Mouse (Mus musculus) right cerebral cortex, postnatal 14 days (tissue): Measurements from ENCODE around the gene Rnf130.

Source experiments
- DNase-seq: peaks from one replicate; pipeline ENCODE4 v3.0.0; 2022

The Rnf130 gene

DNA sequence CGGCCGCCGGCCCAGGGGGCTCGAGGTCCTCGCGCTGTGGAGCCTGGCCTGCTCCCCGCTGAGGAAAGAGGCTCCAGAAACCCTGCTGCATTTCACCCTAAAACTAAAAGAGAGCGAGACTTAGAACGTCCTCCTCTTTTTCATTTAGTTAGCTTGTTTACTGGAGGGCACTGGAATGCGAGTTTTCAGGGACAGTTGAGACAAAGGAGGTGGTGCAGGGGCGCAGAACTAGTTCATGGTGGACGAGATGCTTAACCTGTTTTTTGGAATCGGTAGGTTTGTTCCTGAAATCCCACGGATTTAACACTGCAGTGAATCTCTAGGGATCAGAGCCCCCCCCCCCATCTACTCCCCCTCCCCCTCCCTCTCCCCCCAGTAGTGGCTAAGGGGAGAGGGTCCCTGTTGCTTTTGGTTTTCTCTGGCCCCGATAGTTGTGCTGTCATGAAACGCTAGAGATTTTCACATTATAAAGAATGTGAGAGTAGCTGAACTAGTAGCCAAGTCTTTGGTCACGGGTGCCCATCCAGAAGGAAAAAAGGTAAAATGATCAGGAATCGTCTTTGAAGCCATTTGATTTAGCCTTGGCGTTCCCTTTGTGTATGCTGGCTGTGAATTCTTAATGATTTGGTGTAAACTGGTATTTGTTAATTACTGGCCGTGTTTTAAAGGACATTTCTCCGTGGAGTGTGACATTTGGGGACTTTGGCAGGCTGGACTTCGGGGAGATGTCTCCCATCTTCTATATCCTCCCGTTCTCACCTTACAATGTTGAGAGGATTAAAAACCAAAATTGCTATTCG lies 775 bp downstream of the Rnf130 start:
- no peak for DNase-seq

DNA sequence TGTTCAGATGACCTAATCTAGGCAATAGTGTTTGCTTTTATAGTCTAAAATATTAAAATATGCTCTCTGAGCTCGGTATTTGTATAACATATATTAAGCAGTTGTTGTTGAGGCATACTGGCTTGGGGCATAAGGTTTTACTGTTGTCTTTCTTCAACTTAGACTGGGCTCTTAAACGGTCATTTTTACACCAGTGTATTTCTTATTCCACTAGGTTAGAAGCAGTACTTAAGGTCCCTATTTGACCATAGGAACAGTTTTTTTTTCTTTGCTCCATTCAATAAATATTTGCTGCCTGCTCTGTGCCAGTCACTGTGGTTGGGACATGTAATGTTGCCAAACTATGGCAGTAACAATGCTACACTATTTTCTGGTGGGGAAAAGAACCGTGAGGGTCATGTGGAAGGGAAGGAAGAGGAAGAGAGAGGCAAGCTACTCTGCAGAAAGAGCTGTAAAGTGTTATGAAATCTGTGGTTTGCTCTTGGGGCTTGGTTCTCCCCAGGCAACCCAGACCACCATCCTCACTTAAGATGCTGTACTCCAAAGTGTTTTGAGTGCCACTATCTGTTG lies 1.5 kb downstream of the Rnf130 start:
- DNase-seq: no peak

DNA sequence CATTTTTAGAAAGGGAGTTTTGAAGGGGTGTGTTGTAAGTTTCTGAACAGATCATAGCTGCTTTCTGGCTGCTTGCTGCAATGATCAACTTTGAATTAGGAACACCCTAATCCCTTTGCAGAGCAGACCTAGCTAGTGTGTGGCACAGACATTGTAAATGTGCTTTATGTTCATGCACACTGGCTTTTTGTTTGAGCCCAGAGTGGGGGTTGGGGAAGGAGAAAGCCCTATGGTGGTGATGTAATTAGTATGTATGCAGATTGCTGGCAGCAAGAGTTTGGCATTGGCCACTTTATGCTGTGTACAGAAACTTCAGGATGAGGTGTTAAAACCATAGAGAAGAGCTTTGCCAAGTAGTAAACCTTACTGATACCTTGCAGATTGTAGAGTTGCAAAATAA lies 3.3 kb downstream of the Rnf130 start:
- no peak for DNase-seq

DNA sequence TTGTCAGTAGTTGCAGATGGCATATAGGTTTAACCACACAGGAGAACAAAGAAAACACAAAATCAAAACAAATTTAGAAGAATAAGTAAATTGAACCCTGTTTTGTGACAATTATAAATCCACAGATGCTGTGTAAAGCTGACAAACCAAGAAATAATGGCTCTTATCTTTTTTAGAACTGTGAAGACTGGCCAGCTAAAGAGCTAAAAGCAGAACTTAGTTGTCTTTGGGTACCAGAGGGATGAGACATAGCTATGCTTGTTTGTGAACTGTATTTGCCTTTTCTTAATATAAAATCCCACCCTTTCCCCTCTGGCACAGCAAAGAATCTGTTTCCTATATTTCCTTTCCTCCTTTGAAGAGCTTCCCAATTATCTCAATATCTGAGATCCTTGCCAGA lies 9.0 kb downstream of the Rnf130 start:
- DNase-seq: no peak

DNA sequence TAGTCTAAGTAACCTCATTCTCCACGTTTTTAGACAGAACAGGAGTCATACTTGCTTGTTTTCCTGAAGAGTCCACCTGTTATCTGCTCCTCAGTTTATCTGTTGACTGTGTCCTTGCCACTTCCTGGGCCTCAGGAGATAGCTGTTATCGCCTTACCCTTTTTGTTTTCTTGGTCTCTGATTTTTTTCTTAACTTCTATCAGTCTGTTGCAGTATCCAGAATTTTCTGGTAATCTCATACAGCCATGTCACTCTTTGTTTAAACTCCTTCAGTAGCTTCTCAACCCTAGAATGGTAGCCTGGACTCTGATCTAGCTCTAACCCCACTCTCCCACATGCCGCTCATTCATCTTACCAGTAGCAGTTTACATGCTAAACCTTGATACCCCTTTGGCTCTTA lies 10.6 kb downstream of the Rnf130 start:
- DNase-seq: no peak

DNA sequence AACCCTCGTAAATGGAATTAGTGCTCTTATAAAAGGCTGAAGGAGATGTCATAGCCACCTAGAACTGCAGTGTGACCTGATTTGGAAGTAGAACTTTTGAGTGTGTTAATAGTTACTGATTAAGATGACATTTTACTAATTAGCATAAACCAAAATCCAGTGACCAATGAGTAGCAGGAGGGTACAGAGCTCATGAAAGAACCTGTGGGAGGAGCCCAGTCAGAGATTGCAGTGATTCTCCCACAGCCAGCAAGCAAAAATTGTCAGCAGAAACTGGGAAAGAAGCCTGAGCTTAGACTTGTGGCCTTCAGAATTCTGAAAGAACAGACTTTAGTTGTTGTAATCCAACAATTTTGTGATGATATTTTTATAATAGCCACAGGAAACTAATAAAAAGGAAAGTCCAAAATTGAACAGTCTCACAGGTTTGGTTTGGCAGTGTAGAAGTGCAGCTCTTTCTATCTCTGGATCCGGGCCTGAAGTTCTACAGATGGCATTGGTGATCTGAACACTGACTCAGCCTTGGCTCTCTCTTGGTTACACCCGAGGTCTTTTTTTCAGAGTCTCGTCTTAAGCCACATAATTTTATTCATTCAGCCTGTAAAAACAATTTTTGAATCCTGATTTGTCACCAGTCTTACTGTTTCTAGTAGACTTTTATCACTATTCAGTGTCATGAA lies 11.8 kb downstream of the Rnf130 start:
- DNase-seq: no peak

DNA sequence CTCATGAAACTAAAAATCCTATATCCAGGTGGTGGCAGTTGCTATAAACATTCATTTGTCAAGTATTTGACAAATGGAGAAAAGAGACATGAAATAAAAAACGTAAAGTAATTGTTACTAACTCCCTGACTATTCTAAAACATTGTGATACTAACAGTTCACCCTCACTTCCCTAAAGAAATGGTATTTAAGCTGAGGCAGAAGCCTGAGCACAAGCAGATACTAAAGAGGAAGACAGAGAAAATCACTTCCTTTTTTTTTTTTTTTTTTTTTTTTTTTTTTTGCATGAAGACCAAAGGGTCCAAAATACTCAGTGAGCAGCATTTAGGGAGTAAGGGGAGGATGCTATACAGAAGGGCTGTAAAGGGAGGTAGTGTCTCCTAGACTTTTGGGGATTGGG lies 13.6 kb downstream of the Rnf130 start:
- DNase-seq: no peak

DNA sequence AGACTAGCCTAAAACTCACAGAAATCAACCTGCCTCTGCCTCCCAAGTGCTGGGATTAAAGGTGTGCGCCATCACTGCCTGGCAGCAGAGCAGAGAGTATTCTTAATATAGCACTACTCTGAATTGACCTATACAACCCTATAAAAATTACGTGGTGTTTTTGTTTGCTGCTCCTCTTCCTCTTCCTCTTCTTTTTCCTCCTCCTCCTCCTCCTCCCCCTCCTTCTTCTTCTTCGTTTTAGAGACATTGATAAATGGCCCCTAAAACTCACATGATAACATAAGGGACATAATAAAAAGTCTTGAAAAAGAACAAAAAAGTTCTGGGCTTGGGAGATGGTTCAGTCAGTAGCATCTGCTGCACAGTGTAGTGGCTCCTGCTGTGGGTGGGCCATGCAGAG lies 16.0 kb downstream of the Rnf130 start:
- DNase-seq: no peak

DNA sequence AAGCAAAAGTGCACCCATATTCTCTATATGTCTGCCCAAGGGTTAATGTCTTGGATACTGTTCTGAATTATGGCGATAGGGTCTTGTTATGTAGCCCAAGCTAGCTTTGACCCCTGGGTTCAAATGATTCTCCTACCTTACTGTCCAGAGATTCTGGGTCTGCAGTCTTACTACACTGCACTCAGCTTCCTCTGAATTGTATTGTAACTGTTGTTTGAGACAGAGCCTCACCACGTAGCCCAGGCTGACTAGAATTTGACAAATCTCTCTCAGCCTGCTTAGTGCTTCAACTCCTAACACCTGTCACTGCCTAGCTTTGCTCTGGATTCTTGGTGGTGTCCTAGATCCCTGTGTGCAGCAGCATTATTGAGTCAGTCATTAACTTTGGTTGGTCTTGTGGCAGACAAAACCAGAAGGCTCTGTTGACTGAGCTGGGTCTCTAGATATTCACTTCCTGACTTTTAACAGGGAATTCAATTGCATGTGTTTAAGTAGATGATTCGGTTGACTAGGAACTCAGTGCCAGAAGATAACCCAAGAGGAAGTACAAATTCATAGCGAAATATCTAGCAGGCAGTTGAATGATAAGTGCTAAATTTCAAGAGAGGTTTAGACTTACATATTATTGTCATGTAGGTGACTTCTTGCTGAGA lies 17.3 kb downstream of the Rnf130 start:
- DNase-seq: no peak

DNA sequence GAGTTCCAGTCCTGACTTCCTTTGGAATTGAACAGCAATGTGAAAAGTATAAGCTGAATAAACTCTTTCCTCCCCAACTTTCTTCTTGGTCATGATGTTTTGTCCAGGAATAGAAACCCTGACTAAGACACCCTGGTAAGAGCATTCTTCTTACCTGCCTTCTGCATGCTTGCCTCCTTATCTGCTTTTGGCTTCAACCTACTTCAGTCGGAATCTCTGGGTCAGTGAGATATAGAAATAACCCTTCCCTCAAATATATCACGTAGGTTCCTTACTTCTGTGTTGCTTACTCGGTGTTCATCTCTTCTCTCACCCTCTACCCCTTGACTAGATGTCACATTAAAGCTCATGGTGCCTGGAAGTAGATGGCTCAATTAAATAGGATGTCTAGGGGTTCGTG lies 19.3 kb downstream of the Rnf130 start:
- DNase-seq: no peak

DNA sequence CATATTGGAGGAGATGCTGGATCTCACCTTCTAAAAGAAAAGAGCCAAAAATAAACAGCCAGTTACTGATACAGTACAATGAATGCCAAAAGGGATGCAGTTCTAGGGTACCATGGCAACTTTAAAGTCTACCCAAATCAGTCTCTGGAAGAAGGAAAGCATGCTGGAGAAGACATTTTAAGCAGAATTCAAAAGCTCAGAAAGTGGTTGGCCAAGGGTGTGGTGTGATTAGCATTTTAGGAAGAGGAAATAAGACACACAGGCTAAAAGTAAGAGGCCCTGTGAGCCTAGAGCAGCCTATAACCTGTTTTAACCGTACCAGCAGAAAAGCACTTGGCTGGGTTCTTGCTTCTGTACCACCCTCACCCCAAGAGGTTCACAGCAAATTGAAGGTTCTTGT lies 22.5 kb downstream of the Rnf130 start:
- no peak for DNase-seq

DNA sequence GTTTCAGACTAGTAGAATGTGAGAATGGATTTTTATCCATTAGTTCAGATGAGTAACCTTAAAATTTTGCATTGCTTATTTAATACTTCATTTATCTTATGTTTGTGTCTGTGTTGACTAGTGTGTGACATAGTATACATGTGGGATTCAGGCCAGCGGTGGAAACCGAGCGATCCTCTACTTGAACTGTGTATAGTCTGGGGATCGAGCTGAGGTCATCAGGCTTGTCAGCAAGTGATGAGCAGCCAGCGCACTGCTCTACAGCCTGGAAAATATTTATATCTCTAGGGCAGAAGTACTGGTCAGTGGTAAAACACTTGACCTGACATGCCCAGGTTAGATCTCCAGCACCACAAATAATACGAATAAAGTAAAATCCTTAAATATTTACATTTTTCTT lies 23.0 kb downstream of the Rnf130 start:
- no peak for DNase-seq

DNA sequence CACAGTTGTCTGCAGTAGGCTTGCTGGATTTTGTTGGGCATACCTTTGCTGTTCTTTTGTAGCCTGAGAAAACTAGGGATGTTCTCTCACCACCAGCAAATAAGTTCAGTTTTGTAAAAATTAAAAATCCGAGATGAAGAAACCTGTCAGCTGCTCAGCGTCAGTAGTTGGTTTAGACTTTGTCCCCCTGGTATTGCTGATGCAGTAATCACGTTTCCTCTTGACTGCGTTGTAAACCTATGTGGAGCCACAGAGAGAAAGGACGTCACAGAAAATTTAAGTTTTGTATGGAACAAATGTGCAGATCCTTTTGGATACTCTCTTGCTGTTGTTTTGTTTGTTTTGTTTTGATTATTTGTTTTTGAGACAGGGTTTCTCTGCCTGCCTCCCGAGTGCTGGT lies 25.2 kb downstream of the Rnf130 start:
- DNase-seq: no peak

DNA sequence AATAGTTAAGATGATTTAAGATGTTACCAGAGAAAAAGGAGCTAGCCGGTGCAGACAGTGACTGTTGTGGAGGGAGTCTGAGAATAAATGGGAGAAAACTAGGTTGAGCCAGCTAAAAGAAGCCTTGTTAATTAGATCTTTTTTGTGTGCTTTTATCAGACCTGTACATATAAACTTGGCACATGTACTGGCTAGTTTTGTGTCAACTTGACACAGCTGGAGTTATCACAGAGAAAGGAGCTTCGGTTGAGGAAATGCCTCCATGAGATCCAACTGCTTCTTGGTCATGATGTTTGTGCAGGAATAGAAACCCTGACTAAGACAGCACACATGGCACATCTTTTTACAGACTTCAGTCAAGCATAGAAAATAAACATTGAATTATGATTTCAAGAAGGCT lies 32.6 kb downstream of the Rnf130 start:
- no peak for DNase-seq

DNA sequence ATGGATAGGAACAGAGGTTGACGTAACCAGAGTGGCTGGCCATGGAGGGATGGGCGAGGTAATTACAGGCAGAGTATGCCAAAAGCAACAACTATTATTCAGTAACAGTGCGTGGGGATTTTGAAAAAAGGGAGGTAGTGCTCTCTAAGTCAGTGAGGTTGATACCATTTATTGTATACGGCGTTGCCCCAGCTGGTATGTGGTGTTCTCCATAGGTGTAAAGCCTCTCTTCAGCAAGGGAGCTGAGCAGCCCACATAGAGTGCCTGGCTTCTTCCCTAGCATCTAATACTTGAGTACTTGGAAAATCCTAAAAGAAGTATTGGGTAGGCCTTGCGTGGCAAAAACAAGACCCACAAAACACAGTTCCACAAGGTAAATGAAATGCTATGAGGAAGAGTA lies 33.1 kb downstream of the Rnf130 start:
- no peak for DNase-seq

DNA sequence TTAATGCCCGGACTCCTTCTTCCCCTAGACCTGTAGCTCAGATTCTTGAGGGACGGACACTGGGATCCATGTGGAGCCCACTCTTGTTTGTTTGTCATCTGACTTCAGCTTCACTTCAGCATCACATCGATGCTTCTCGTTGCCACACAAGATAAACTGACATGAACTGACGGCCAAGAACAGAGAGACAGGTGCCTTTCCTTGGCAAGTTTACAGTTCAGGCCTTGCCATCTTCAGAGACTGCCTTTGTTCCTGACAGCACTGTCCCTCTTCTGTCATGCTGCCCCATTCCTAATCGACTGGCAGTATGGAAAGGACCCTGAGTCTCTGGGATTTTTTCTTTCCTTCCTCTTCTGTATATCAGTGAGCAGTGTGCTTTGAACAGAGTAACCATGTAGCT lies 33.9 kb downstream of the Rnf130 start:
- DNase-seq: no peak

DNA sequence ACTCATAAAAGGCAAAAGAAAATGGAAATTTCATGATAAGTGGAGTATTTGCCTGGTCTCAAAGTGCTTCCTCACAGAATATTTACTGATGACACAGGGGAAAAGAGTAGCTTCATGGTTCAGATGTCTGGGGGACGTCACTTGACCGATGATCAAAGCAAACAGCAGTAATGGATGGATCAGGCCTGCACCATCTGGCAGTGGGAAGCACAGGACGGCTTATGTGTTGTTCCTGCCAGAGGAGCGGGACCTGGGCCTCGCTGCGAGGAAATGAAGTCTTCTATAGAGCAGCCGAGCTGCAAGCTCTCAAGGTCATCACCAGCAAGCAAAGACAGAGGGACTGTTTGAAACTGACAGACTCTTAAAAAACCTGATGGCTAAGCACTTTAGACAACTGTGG lies 37.0 kb downstream of the Rnf130 start:
- DNase-seq: no peak

DNA sequence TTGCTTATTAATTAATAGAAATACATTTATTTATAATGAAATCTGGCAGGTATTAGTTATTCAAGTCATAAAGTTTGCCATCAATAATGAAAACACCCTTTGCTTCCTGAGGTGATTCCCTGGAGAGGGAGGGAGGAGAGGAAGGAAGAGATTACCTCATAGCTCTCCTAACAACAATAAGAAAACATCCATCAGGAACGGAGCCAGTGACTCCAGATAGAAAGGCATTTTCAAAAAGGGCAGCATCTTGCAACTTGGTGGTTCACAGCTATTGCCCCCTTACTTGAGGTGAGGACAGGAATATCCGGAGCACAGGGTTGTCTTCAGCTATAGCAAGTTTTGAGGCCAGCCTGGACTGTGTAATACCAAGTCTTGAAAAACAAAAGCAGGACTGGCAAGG lies 40.9 kb downstream of the Rnf130 start:
- DNase-seq: no peak

DNA sequence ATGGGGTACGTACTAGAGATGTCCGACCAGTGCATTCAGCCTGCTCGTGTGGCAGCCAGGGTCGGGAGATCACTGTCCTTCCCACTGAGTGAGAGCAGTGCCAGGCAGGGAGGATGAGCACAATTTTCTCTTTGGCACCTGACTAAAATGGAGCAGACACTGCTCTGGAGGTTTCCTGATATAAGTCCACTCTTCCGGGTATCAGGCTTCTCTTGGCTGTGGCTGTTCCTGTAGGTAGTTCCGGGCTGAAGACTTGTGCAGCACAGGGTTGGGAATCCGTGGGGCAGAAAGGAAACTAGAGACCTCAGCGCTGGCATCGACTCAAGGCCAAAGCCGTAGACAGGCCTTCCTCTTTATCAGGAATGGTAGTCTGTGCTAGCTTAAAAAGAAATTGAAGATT lies 48.7 kb downstream of the Rnf130 start:
- DNase-seq: no peak

DNA sequence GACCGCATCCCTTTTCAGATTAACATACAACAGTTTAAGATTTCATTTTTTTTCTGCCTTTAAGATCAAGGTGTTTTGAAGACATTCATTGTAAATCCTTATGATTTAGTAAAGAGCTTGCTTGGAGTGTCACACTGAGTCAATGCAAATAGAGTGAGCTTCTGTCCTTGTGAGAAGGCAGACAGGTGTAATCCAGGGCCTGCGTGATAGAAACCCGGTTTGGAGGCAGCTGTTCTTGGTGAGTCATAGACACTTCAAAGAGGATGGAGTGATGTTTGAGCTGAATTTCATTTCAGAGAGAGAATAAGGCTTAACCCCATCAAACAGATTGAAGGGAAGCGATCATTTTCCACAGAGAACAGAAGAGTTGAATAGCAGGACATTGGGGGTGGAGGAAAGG lies 51.6 kb downstream of the Rnf130 start:
- DNase-seq: no peak

DNA sequence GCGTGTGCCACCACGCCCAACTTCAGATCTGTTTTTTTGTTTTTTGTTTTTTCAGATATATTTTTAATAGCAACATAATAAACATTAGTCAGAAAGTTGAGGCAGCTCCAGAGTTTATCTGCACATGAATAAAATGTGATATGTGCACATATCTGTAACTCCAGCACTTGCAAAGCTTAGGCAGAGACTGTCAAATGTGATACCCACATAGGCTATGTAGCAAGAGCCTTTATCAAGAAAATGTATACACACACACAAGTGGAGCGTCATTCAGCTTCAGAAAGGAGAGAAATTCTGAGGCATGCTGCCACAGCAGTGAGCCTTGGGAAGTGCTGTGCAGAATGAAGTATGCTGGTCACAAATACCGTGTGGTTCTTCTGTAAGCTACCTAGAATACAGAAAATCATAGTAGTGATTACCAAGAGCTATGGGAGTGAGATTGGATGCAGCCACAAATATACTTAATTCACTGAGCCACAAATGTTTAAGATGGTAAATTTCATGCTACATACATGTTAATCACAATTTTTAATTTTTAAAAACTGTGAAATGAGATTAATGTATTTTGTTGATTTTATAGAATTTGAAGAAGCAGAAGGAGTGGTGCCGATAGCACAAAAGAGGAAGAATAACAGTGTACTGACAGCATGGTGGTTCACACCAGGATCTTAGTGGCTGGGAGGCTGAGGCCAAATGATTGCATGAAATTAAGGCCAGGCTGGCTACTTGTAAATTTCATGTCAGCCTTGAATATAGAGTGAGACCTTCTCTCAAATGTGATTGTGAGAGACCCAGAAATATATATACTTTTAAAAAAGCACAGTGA lies 56.4 kb downstream of the Rnf130 start:
- DNase-seq: no peak

DNA sequence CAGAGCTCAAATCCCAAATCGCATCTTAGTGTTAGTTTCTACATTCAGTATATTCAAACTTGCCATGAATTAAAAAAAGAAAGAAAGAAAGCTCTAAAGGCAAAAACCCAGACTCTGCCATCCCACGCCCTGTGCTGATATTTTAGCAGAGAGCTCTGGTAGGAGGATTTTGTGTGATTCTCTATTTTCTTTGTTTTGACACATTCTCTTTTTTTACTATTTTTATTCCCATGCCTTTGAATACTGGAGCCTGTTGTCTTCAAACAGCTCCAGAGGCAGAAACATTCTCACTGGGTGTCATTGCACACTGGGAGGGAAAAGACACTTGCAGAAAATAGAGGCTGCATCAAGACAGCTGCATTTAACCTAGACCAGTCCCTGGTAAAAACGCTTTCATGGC lies 61.1 kb downstream of the Rnf130 start:
- no peak for DNase-seq

DNA sequence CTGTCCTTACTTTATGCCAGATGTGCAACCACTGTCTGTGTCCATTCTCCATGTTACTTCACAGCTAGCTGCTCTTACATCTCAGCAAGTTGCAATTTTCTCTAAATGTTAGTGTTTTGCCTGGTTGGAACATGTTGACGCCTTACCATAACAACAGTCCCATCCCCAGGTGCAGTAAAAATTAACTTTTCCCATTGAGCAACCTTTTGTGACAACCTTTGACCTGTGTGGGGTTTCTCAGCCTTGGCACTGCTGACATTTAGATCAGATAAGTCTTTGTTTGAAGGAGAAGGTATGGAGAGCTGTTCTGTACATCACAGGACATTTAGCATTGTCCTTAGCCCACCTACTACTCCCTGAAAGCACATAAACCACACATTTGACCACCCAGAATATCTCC lies 64.7 kb downstream of the Rnf130 start:
- no peak for DNase-seq
